In the genomic region with DNA sequence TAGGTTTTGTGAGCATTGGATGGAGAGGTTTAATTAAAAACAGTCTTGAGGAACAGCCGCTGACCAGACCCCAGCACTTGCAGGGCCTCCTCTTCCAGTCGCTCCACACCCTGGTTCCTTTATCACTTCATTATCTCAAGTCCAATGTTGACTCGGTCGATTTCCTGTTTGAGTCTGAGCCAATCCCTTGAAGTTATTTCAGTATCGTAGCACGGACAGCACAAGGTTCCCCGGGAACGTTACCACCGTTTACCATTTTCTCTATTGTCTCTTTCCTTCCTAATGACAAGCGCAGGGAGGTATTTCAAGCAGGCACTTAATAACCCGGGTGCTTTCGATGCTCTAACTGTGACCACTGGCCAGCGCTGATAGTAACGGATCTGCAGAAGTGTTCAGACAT, we compare ENCODE assay signal across 13 mouse cellular contexts. TPM values are rescaled to one million over a fixed set of nuclear protein-coding genes. Genes with fewer than 3 reads are reported as not detected.
DNase-seq lines count a peak whose midpoint lies in the region; ATAC-seq lines count a peak whose summit lies in the region.
"Had no signal": no experiment of that assay in that cellular context is flagged by ENCODE, and none has a peak within 500 bp of the region (broad histone marks: within the 10 kb centered on the region; RNA-seq: fewer than 3 reads in every experiment).

No protein-coding gene starts in this region.

- H3K27me3 ChIP-seq in heart, embryonic 16.5 days (ENCODE audit: control insufficient read depth, insufficient read depth, low read length): peaks cover 2% of the 10 kb centered on the region; the same call in 1 of the 2 replicates
- H3K27me3 ChIP-seq in liver, embryonic 11.5 days (replicated peaks; ENCODE audit: control insufficient read depth, insufficient read depth, low read length): no peaks in the 10 kb centered on the region
- no peaks in the 10 kb centered on the region for H3K27me3 ChIP-seq in forebrain, embryonic 14.5 days (replicated peaks; ENCODE audit: control insufficient read depth, insufficient read depth, low read length)
- H3K27me3 ChIP-seq: neural tube, embryonic 15.5 days had no signal

- H3K9me3 ChIP-seq in heart, embryonic 16.5 days (replicated peaks; ENCODE audit: control insufficient read depth, low read length): no peaks in the 10 kb centered on the region
- H3K9me3 ChIP-seq in liver, embryonic 11.5 days (ENCODE audit: control insufficient read depth, low read length): no peaks in the 10 kb centered on the region
- H3K9me3 ChIP-seq in forebrain, embryonic 14.5 days (replicated peaks; ENCODE audit: control insufficient read depth, low read length): no peaks in the 10 kb centered on the region
- H3K9me3 ChIP-seq: neural tube, embryonic 15.5 days had no signal

- H3K36me3 ChIP-seq in heart, embryonic 16.5 days (ENCODE audit: control insufficient read depth, insufficient read depth): no peaks in the 10 kb centered on the region
- H3K36me3 ChIP-seq in liver, embryonic 11.5 days (ENCODE audit: control insufficient read depth, insufficient read depth, low read length): no peaks in the 10 kb centered on the region
- no peaks in the 10 kb centered on the region for H3K36me3 ChIP-seq in forebrain, embryonic 14.5 days (ENCODE audit: control insufficient read depth, insufficient read depth, low read length)
- H3K36me3 ChIP-seq: G1E; neural tube, embryonic 15.5 days had no signal

- peak overlapping the region; percentile 59 for H3K4me2 ChIP-seq in heart, embryonic 16.5 days (ENCODE audit: low read depth, low read length)
- H3K4me2 ChIP-seq in liver, embryonic 11.5 days: peak overlapping the region; percentile 18
- H3K4me2 ChIP-seq in forebrain, embryonic 14.5 days (ENCODE audit: low read length): no peak overlapping the region
- H3K4me2 ChIP-seq: hindbrain, embryonic 14.5 days; neural tube, embryonic 15.5 days had no signal

- DNase-seq in heart, adult 11 months: peak; percentile 45
- no peak for DNase-seq in heart, postnatal 4 days
- no peak for DNase-seq in liver, embryonic 11.5 days (ENCODE audit: low spot score)
- peak; percentile 66 for DNase-seq in lung, postnatal 36 days
- DNase-seq in MN1 (ENCODE audit: low spot score): no peak
- no peak for DNase-seq in forebrain, embryonic 14.5 days (ENCODE audit: low spot score)
- no peak for DNase-seq in adrenal gland, postnatal 4 days (ENCODE audit: low spot score in 2 of 2)
- DNase-seq: cerebellum, postnatal 14 days; kidney, postnatal 25 days had no signal

- no peak overlapping the region for H3K9ac ChIP-seq in heart, embryonic 16.5 days (ENCODE audit: low read length)
- H3K9ac ChIP-seq in liver, embryonic 11.5 days (ENCODE audit: low read depth, low read length): no peak overlapping the region
- no peak overlapping the region for H3K9ac ChIP-seq in forebrain, embryonic 14.5 days (ENCODE audit: low read length)
- H3K9ac ChIP-seq: hindbrain, embryonic 14.5 days; neural tube, embryonic 15.5 days had no signal

- H3K4me1 ChIP-seq in heart, embryonic 16.5 days (ENCODE audit: control insufficient read depth, insufficient read depth, low read length): peaks cover 6% of the 10 kb centered on the region; the same call in 1 of the 2 replicates
- peaks cover 10% of the 10 kb centered on the region for H3K4me1 ChIP-seq in liver, embryonic 11.5 days (replicated peaks; ENCODE audit: control insufficient read depth, insufficient read depth, low read length)
- no peaks in the 10 kb centered on the region for H3K4me1 ChIP-seq in forebrain, embryonic 14.5 days (ENCODE audit: control insufficient read depth, insufficient read depth, low read length)
- H3K4me1 ChIP-seq: neural tube, embryonic 15.5 days had no signal

- no peak overlapping the region for H3K27ac ChIP-seq in heart, embryonic 16.5 days (ENCODE audit: low read length)
- H3K27ac ChIP-seq in liver, embryonic 11.5 days (ENCODE audit: low read depth, low read length): no peak overlapping the region
- H3K27ac ChIP-seq in forebrain, embryonic 14.5 days (ENCODE audit: low read depth, low read length): no peak overlapping the region
- H3K27ac ChIP-seq: hindbrain, embryonic 14.5 days; neural tube, embryonic 15.5 days had no signal

- peak overlapping the region; percentile 26 for H3K4me3 ChIP-seq in heart, embryonic 16.5 days (ENCODE audit: low read length)
- H3K4me3 ChIP-seq in liver, embryonic 11.5 days (ENCODE audit: low read depth, low read length): no peak overlapping the region
- no peak overlapping the region for H3K4me3 ChIP-seq in forebrain, embryonic 14.5 days (ENCODE audit: low read depth, low read length)
- H3K4me3 ChIP-seq: neural tube, embryonic 15.5 days had no signal

- WGBS in heart, embryonic 16.5 days: 12% methylated on average over 14 of the region's 14 CpGs
- WGBS in liver, embryonic 11.5 days: 31% methylated on average over 14 of the region's 14 CpGs
- WGBS in forebrain, embryonic 14.5 days: 65% methylated on average over 14 of the region's 14 CpGs

- no peak for ATAC-seq in heart, embryonic 16.5 days (replicated peaks; ENCODE audit: extremely low read depth, insufficient read depth, low FRiP score)
- ATAC-seq in liver, embryonic 11.5 days (replicated peaks; ENCODE audit: low FRiP score): peak; percentile 57; the same call in 1 of the 2 replicates
- no peak for ATAC-seq in forebrain, embryonic 14.5 days

RNA-seq across cellular contexts. Expression of gene Sox5, which starts 40.8 kb away (rescaled TPM):
- total RNA-seq in heart, postnatal 4 days (2021): 1 to 10 TPM; 3.7 to 5.4 TPM
- polyA plus RNA-seq in heart, embryonic 16.5 days (2015; fragmentation: Nextera tagmentation; extraction: Ambion mirVana): 8.8 and 10.2 TPM in 2 replicates
- polyA plus RNA-seq in liver, embryonic 11.5 days (2014; fragmentation: Nextera tagmentation; extraction: Ambion mirVana): 7.9 and 10.6 TPM in 2 replicates
- polyA plus RNA-seq in forebrain, embryonic 14.5 days (2014; fragmentation: Nextera tagmentation; extraction: Ambion mirVana): 115 and 143 TPM in 2 replicates
- 10 to 100 TPM; 15.5 to 16.1 TPM for total RNA-seq in adrenal gland, postnatal 4 days (2021)
- polyA plus RNA-seq: G1E had no signal

Comparison
In these comparisons a context has a peak if more than half of its experiments do, and no peak if none do; other contexts are left out.
1. DNase-seq: peak in heart, adult 11 months (single experiment) and lung, postnatal 36 days (single experiment); none in heart, postnatal 4 days (single experiment), liver, embryonic 11.5 days (single experiment), MN1 (single experiment), forebrain, embryonic 14.5 days (single experiment) and adrenal gland, postnatal 4 days (0 of 2).